ENCODE assay signal across 18 mouse cellular contexts in the genomic region with DNA sequence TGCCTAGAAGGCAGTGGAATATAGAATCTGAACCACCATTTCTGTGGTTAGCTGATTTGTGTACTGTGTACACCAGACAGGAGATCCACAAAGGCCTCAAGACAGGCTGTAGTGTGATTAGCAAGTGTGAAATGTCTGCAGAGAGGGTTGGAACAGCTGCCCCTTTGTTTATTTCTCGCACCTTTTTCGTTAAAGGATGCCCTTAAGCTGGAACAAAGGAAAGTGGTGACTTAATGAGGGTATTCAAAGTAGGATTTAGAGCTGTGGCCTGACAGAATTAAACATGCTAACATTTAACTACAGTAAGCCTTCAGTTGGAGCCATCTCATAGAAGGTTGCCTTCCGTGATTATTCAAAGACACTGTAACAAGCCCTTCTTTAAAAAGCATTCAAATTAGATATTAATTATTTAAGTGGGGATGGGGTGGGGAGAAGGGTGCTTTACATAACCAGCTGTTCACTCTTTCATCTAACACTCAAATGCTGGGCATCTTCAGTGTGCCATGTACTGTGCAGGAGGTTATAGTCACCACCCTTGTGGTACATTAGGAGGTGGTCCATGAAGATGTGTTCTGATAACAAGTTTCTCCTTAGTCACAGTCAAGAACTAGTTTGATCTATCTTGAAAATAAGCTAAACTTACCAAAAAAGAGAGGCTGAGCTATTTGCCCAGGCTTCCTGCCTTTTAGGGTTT.
A peak's percentile ranks its signal among the peaks of the same experiment; 100 is the strongest.
DNase-seq lines count a peak whose midpoint lies in the region; ATAC-seq and TF ChIP-seq lines count a peak whose summit lies in the region.
"Had no signal": no experiment of that assay in that cellular context is flagged by ENCODE, and none has a peak within 500 bp of the region (broad histone marks: within the 10 kb centered on the region; RNA-seq: fewer than 3 reads in every experiment).

No protein-coding gene starts in this region.

- no peak overlapping the region for H3K4me2 ChIP-seq in forebrain, embryonic 14.5 days (ENCODE audit: low read length)
- H3K4me2 ChIP-seq in hindbrain, embryonic 16.5 days (ENCODE audit: low read length), result no peak overlapping the region
- no peak overlapping the region for H3K4me2 ChIP-seq in midbrain, postnatal 0 days (ENCODE audit: low read depth, low read length, poor library complexity, severe bottlenecking)
- H3K4me2 ChIP-seq: embryonic facial prominence, embryonic 13.5 days; heart, embryonic 13.5 days; kidney, embryonic 15.5 days; limb, embryonic 12.5 days had no signal

- no peak for TF ChIP-seq CTCF in midbrain, postnatal 0 days (IDR thresholded peaks at IDR 0.05)

- H3K4me3 ChIP-seq in forebrain, embryonic 10.5 days, result no peak overlapping the region
- no peak overlapping the region for H3K4me3 ChIP-seq in forebrain, embryonic 14.5 days (ENCODE audit: low read depth, low read length)
- no peak overlapping the region for H3K4me3 ChIP-seq in hindbrain, embryonic 16.5 days (ENCODE audit: low read length)
- no peak overlapping the region for H3K4me3 ChIP-seq in midbrain, postnatal 0 days (ENCODE audit: low read depth, low read length)
- H3K4me3 ChIP-seq: embryonic facial prominence, embryonic 13.5 days; heart, embryonic 13.5 days; kidney, embryonic 15.5 days; limb, embryonic 12.5 days; myocyte had no signal

- no peak overlapping the region for H3K9ac ChIP-seq in forebrain, embryonic 14.5 days (ENCODE audit: low read length)
- no peak overlapping the region for H3K9ac ChIP-seq in hindbrain, embryonic 16.5 days (ENCODE audit: low read depth, low read length)
- no peak overlapping the region for H3K9ac ChIP-seq in midbrain, postnatal 0 days (replicated peaks; ENCODE audit: low read length, poor library complexity, severe bottlenecking)
- H3K9ac ChIP-seq: embryonic facial prominence, embryonic 13.5 days; heart, embryonic 13.5 days; kidney, embryonic 15.5 days; limb, embryonic 12.5 days had no signal

- no peak for DNase-seq in forebrain, embryonic 10.5 days (ENCODE audit: extremely low spot score, low spot score)
- DNase-seq in forebrain, embryonic 14.5 days (ENCODE audit: low spot score), result peak; percentile 91
- no peak for DNase-seq in midbrain, postnatal 0 days (ENCODE audit: low spot score)
- no peak for DNase-seq in thymus, postnatal 4 days
- no peak for DNase-seq in layer of hippocampus, postnatal 10 days (ENCODE audit: low spot score in 2 of 2)
- no peak for DNase-seq in gastrocnemius, adult 18-20 months (ENCODE audit: low spot score)
- DNase-seq in kidney, postnatal 10 days, result no peak
- DNase-seq: cerebellum, adult 11-12 months; right cerebral cortex, adult 18-20 months; spleen, adult 18-20 months; thymus, postnatal 14 days had no signal

- peaks cover 33% of the 10 kb centered on the region for H3K4me1 ChIP-seq in forebrain, embryonic 10.5 days
- peaks cover 23% of the 10 kb centered on the region for H3K4me1 ChIP-seq in forebrain, embryonic 14.5 days (ENCODE audit: control insufficient read depth, insufficient read depth, low read length)
- peaks cover 13% of the 10 kb centered on the region for H3K4me1 ChIP-seq in hindbrain, embryonic 16.5 days (ENCODE audit: control insufficient read depth, insufficient read depth, low read depth, low read length)
- peaks cover 14% of the 10 kb centered on the region for H3K4me1 ChIP-seq in midbrain, postnatal 0 days (ENCODE audit: insufficient read depth, low read length)
- H3K4me1 ChIP-seq: heart, embryonic 13.5 days; kidney, embryonic 15.5 days; limb, embryonic 12.5 days had no signal

- H3K27me3 ChIP-seq in forebrain, embryonic 10.5 days (ENCODE audit: poor library complexity, severe bottlenecking), result no peaks in the 10 kb centered on the region
- H3K27me3 ChIP-seq in forebrain, embryonic 14.5 days (replicated peaks; ENCODE audit: control insufficient read depth, insufficient read depth, low read length), result no peaks in the 10 kb centered on the region
- H3K27me3 ChIP-seq in hindbrain, embryonic 16.5 days (replicated peaks; ENCODE audit: control insufficient read depth, insufficient read depth, low read length), result no peaks in the 10 kb centered on the region
- no peaks in the 10 kb centered on the region for H3K27me3 ChIP-seq in midbrain, postnatal 0 days (ENCODE audit: insufficient read depth, low read length)
- H3K27me3 ChIP-seq: embryonic facial prominence, embryonic 13.5 days; heart, embryonic 13.5 days; kidney, embryonic 15.5 days; limb, embryonic 12.5 days had no signal

- H3K36me3 ChIP-seq in forebrain, embryonic 10.5 days (replicated peaks), result no peaks in the 10 kb centered on the region
- no peaks in the 10 kb centered on the region for H3K36me3 ChIP-seq in forebrain, embryonic 14.5 days (ENCODE audit: control insufficient read depth, insufficient read depth, low read length)
- no peaks in the 10 kb centered on the region for H3K36me3 ChIP-seq in hindbrain, embryonic 16.5 days (ENCODE audit: control insufficient read depth, insufficient read depth, low read length)
- H3K36me3 ChIP-seq in midbrain, postnatal 0 days (ENCODE audit: insufficient read depth, low read length), result no peaks in the 10 kb centered on the region
- H3K36me3 ChIP-seq: embryonic facial prominence, embryonic 13.5 days; heart, embryonic 13.5 days; kidney, embryonic 15.5 days; limb, embryonic 12.5 days had no signal

- H3K27ac ChIP-seq in forebrain, embryonic 10.5 days, result peak overlapping the region; percentile 54; the same call in 1 of the 2 replicates
- H3K27ac ChIP-seq in forebrain, embryonic 14.5 days (ENCODE audit: low read depth, low read length), result peak overlapping the region; percentile 81
- peak overlapping the region; percentile 6; the same call in 1 of the 2 replicates for H3K27ac ChIP-seq in hindbrain, embryonic 16.5 days (ENCODE audit: low read depth, low read length)
- H3K27ac ChIP-seq in midbrain, postnatal 0 days (ENCODE audit: low read depth, low read length), result peak overlapping the region; percentile 52
- H3K27ac ChIP-seq: embryonic facial prominence, embryonic 13.5 days; heart, embryonic 13.5 days; kidney, embryonic 15.5 days; limb, embryonic 12.5 days; macrophage had no signal

- H3K9me3 ChIP-seq in forebrain, embryonic 10.5 days, result no peaks in the 10 kb centered on the region
- no peaks in the 10 kb centered on the region for H3K9me3 ChIP-seq in forebrain, embryonic 14.5 days (replicated peaks; ENCODE audit: control insufficient read depth, low read length)
- H3K9me3 ChIP-seq in hindbrain, embryonic 16.5 days (ENCODE audit: control insufficient read depth, low read length), result no peaks in the 10 kb centered on the region
- H3K9me3 ChIP-seq in midbrain, postnatal 0 days (ENCODE audit: low read length), result no peaks in the 10 kb centered on the region
- H3K9me3 ChIP-seq: embryonic facial prominence, embryonic 13.5 days; heart, embryonic 13.5 days; kidney, embryonic 15.5 days; limb, embryonic 12.5 days had no signal

- 12% methylated on average over 3 of the region's 3 CpGs for WGBS in forebrain, embryonic 10.5 days
- under 1% methylated on average over 3 of the region's 3 CpGs for WGBS in forebrain, embryonic 14.5 days
- 21% methylated on average over 3 of the region's 3 CpGs for WGBS in hindbrain, embryonic 16.5 days
- WGBS in midbrain, postnatal 0 days, result 17% methylated on average over 3 of the region's 3 CpGs

- peak; percentile 94 for ATAC-seq in forebrain, embryonic 14.5 days
- ATAC-seq in hindbrain, embryonic 16.5 days, result peak; percentile 41; the same call in 1 of the 2 replicates
- ATAC-seq in midbrain, postnatal 0 days (ENCODE audit: low FRiP score), result no peak

Comparison
In these comparisons a context has a peak if more than half of its experiments do, and no peak if none do; other contexts are left out.
1. H3K27ac ChIP-seq: peak in every context shown above with its lines; median percentile 81 in forebrain, embryonic 14.5 days; 54 in forebrain, embryonic 10.5 days; 52 in midbrain, postnatal 0 days; 6 in hindbrain, embryonic 16.5 days.